Mouse (Mus musculus) heart, embryonic 14.5 days (tissue): ENCODE results near the gene Fpr1. TPM values are rescaled to one million over a fixed set of nuclear protein-coding genes. Genes with fewer than 3 reads are reported as not detected.

Experiments used
- ATAC-seq: fragments of 200-750 bp; cut with Nextera tagmentation; 2 replicates; pipeline ENCODE4 v1.8.0; 2017; ENCODE audit warnings: low read depth, moderate TSS enrichment; ENCODE audit not compliant: insufficient number of reproducible peaks, insufficient read depth, low FRiP score
- H3K27ac ChIP-seq, 2 experiments: fragments of 200-500 bp in 1 of 2; fragments of 300-500 bp in 1 of 2; sonication (generic) in 1 of 2; replicated peaks in 1 of 2; 2 replicates each; pipeline ENCODE4 v1.5.1; 2012 to 2014; ENCODE audit warnings: low read depth in 2 of 2, low read length in 2 of 2, control low read depth in 1 of 2, mild to moderate bottlenecking in 1 of 2, mixed read lengths in 1 of 2; ENCODE audit not compliant: control insufficient read depth in 1 of 2, insufficient read depth in 1 of 2
- H3K27me3 ChIP-seq: fragments of 300-500 bp; sonication (generic); 2 replicates; pipeline ENCODE4 v1.6.1; 2014; ENCODE audit warnings: mild to moderate bottlenecking, low read length, control low read depth; ENCODE audit not compliant: control insufficient read depth, insufficient read depth
- H3K36me3 ChIP-seq: fragments of 300-500 bp; sonication (generic); 2 replicates; pipeline ENCODE4 v1.6.1; 2014; ENCODE audit warnings: mild to moderate bottlenecking, control low read depth, low read length, mixed read lengths; ENCODE audit not compliant: control insufficient read depth, insufficient read depth
- H3K4me1 ChIP-seq, 2 experiments: fragments of 200-500 bp in 1 of 2; fragments of 300-500 bp in 1 of 2; sonication (generic) in 1 of 2; 2 replicates each; pipeline ENCODE4 v1.6.1; 2012 to 2014; ENCODE audit warnings: low read length in 2 of 2, control low read depth in 1 of 2, mixed read lengths in 1 of 2; ENCODE audit not compliant: control insufficient read depth in 2 of 2, insufficient read depth in 2 of 2
- H3K4me2 ChIP-seq: fragments of 300-500 bp; sonication (generic); 2 replicates; pipeline ENCODE4 v1.6.1; 2014; ENCODE audit warnings: mild to moderate bottlenecking, low read length
- H3K4me3 ChIP-seq, 2 experiments: fragments of 200-500 bp in 1 of 2; fragments of 300-500 bp in 1 of 2; sonication (generic) in 1 of 2; 2 replicates each; pipeline ENCODE4 v1.5.1; 2012 to 2014; ENCODE audit warnings: low read length in 2 of 2, mild to moderate bottlenecking in 2 of 2, control low read depth in 1 of 2, low read depth in 1 of 2, moderate library complexity in 1 of 2; ENCODE audit not compliant: control insufficient read depth in 1 of 2, insufficient read depth in 1 of 2
- H3K9ac ChIP-seq: fragments of 300-500 bp; sonication (generic); 2 replicates; pipeline ENCODE4 v1.6.1; 2014; ENCODE audit warnings: mild to moderate bottlenecking, low read length
- H3K9me3 ChIP-seq: fragments of 300-500 bp; sonication (generic); 2 replicates; pipeline ENCODE4 v1.6.1; 2016; ENCODE audit warnings: low read length, control low read depth; ENCODE audit not compliant: control insufficient read depth
- WGBS: fragments of 180-500 bp; shearing (Covaris S2); extraction: QIAGEN DNeasy Blood & Tissue Kit; methylation state at CpG from one replicate; pipeline ENCODE4 v1.1.7; 2014; 5-methylcytosine and 5-hydroxymethylcytosine counted together
- polyA plus RNA-seq: library from polyadenylated mRNA; unstranded; fragments of >200 nt; fragmentation: Nextera tagmentation; extraction: Ambion mirVana; gene quantifications from 2 replicates; pipeline ENCODE4 v1.2.1, GENCODE M21; 2014

Fpr1 gene
- polyA plus RNA-seq, 1 experiment from 2014 or later: 0.20 TPM

- Histone ChIP-seq H3K36me3 (peaks cover 60% of the 10 kb centered on the region), H3K4me2 (peak overlapping the region; percentile 79), H3K9me3 (no peaks in the 10 kb centered on the region), H3K27me3 (no peaks in the 10 kb centered on the region), H3K4me1 (peaks cover 16 to 53% of the 10 kb centered on the region in 2 experiments), H3K4me3 (peak overlapping the region; percentile 53 to 72), H3K27ac (peak overlapping the region; percentile 89 to 93), H3K9ac (peak overlapping the region; percentile 77)
- 5% methylated on average over 13 of the region's 13 CpGs for WGBS
- ATAC-seq: no peak
Observed at GRCm38 (mm10) chr17:17837426-17837825, 46.3 kb downstream of the Fpr1 start.

GRCm38 (mm10) chr17:17836101-17836500 is 47.6 kb downstream of the Fpr1 start:
- Histone ChIP-seq H3K9me3 (no peaks in the 10 kb centered on the region), H3K27me3 (no peaks in the 10 kb centered on the region), H3K4me1 (peaks cover 16 to 60% of the 10 kb centered on the region in 2 experiments), H3K27ac (peak overlapping the region in 1 of 2 experiments; percentile 6; a peak in 1 of 4 replicates), H3K4me3 (no peak overlapping the region), H3K4me2 (no peak overlapping the region), H3K36me3 (peaks cover 64% of the 10 kb centered on the region), H3K9ac (no peak overlapping the region)
- ATAC-seq: no peak
- 81% methylated on average over 5 of the region's 5 CpGs for WGBS

- Histone ChIP-seq H3K27me3 (no peaks in the 10 kb centered on the region), H3K4me2 (peak overlapping the region; percentile 35), H3K36me3 (peaks cover 59% of the 10 kb centered on the region), H3K9me3 (no peaks in the 10 kb centered on the region), H3K4me3 (no peak overlapping the region), H3K9ac (no peak overlapping the region), H3K27ac (peak overlapping the region in 1 of 2 experiments; percentile 70; a peak in 2 of 4 replicates), H3K4me1 (peaks cover 22 to 73% of the 10 kb centered on the region in 2 experiments)
- ATAC-seq: no peak
- WGBS: 3% methylated on average over 1 of the region's 1 CpGs
Observed at GRCm38 (mm10) chr17:17834896-17835295, 48.8 kb downstream of the Fpr1 start.

GRCm38 (mm10) chr17:17830731-17831130 is 53.0 kb downstream of the Fpr1 start:
- 0 out of 4 replicates have a peak overlapping the region, but pooled peaks of 1 of the 2 experiments have one; percentile 4 for H3K27ac ChIP-seq
- H3K4me2 ChIP-seq: peak overlapping the region; percentile 84
- H3K27me3 ChIP-seq: no peaks in the 10 kb centered on the region
- no peaks in the 10 kb centered on the region for H3K9me3 ChIP-seq
- H3K4me3 ChIP-seq: no peak overlapping the region
- ATAC-seq: no peak
- no peak overlapping the region for H3K9ac ChIP-seq
- peaks cover 16 to 54% of the 10 kb centered on the region in 2 experiments for H3K4me1 ChIP-seq
- WGBS: 74% methylated on average over 7 of the region's 7 CpGs
- peaks cover 38% of the 10 kb centered on the region for H3K36me3 ChIP-seq

- Histone ChIP-seq H3K9ac (peak overlapping the region; percentile 93), H3K9me3 (no peaks in the 10 kb centered on the region), H3K4me2 (peak overlapping the region; percentile 84), H3K27me3 (no peaks in the 10 kb centered on the region), H3K4me3 (peak overlapping the region; percentile 76 to 86), H3K4me1 (peaks cover 17 to 51% of the 10 kb centered on the region in 2 experiments), H3K36me3 (peaks cover 34% of the 10 kb centered on the region), H3K27ac (peak overlapping the region; percentile 75 to 98)
- ATAC-seq: no peak
- 65% methylated on average over 22 of the region's 23 CpGs for WGBS
Observed at GRCm38 (mm10) chr17:17829816-17830535, 53.8 kb downstream of the Fpr1 start.

- no peaks in the 10 kb centered on the region for H3K27me3 ChIP-seq
Observed at GRCm38 (mm10) chr17:17829052-17829785, 54.5 kb downstream of the Fpr1 start.

GRCm38 (mm10) chr17:17828191-17828981 is 55.4 kb downstream of the Fpr1 start:
- Histone ChIP-seq H3K9ac (peak overlapping the region; percentile 93), H3K4me3 (peak overlapping the region; percentile 76 to 86), H3K4me2 (peak overlapping the region; percentile 84), H3K27me3 (no peaks in the 10 kb centered on the region), H3K27ac (peak overlapping the region; percentile 98 to 99), H3K9me3 (no peaks in the 10 kb centered on the region), H3K4me1 (peaks cover 15 to 36% of the 10 kb centered on the region in 2 experiments), H3K36me3 (peaks cover 28% of the 10 kb centered on the region)
- peak; percentile 59 for ATAC-seq
- WGBS: 0% methylated on average over 6 of the region's 15 CpGs

More at GRCm38 (mm10) chr17:17829052-17829785, 54.5 kb downstream of the Fpr1 start:
- H3K4me2 ChIP-seq: peak overlapping the region; percentile 84
- WGBS: 7% methylated on average over 6 of the region's 6 CpGs
- peaks cover 15 to 43% of the 10 kb centered on the region in 2 experiments for H3K4me1 ChIP-seq
- peaks cover 34% of the 10 kb centered on the region for H3K36me3 ChIP-seq
- peak overlapping the region; percentile 93 for H3K9ac ChIP-seq
- peak overlapping the region; percentile 75 to 98 for H3K27ac ChIP-seq
- H3K4me3 ChIP-seq: peak overlapping the region; percentile 76 to 86
- no peak for ATAC-seq
- no peaks in the 10 kb centered on the region for H3K9me3 ChIP-seq
